In the genomic region with DNA sequence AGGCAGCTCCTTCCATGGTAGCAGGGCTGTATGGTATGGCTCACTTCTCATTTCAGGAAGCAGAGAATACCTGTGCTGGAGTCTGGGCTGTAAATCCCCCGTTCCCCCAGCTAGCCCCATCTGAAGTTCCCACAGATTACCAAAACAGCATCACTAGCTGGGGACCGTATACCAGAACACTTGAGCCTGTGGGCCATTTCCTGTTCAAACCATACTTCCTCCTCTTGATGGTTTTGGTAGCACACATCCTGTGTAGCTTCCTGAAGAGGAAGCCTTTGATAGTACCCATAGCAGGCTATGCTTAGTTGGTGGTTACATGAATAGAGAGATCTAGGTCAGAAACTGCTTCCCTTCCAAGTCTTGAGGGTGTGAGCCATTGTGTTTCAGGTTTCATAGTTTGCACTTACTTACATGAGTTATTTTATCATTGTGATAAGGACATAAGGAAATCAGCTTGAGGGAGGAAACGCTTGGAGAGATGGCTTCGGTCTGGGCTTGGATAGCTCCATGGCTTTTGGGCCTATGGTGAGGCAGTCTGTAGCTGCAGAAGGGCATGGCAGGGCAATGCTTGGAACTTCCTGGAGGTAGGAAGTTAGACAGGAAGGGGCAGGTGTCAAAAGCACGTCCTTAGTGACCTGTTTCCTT, we compare ENCODE assay signal across 9 mouse cellular contexts. TPM values are rescaled to one million over a fixed set of nuclear protein-coding genes. Genes with fewer than 3 reads are reported as not detected.
DNase-seq lines count a peak whose midpoint lies in the region; ATAC-seq and TF ChIP-seq lines count a peak whose summit lies in the region.
"Had no signal": no experiment of that assay in that cellular context is flagged by ENCODE, and none has a peak within 500 bp of the region (broad histone marks: within the 10 kb centered on the region; RNA-seq: fewer than 3 reads in every experiment).

No protein-coding gene starts in this region.

- H3K36me3 ChIP-seq in lung, postnatal 0 days (ENCODE audit: insufficient read depth, low read length) = no peaks in the 10 kb centered on the region
- no peaks in the 10 kb centered on the region for H3K36me3 ChIP-seq in liver, embryonic 14.5 days (replicated peaks; ENCODE audit: control insufficient read depth, insufficient read depth, low read depth)
- no peaks in the 10 kb centered on the region for H3K36me3 ChIP-seq in thymus, adult 2 months (ENCODE audit: control insufficient read depth, insufficient read depth, low read length)

- TF ChIP-seq CTCF in lung, postnatal 0 days (IDR thresholded peaks at IDR 0.05) = no peak
- TF ChIP-seq CTCF in liver, embryonic 14.5 days (IDR thresholded peaks at IDR 0.05; ENCODE audit: low read depth) = no peak
- TF ChIP-seq CTCF in thymus, adult 2 months (IDR thresholded peaks at IDR 0.05; ENCODE audit: borderline replicate concordance, control insufficient read depth, extremely low read depth, insufficient read depth, low read length, poor library complexity) = no peak

- no peak for TF ChIP-seq POLR2A in thymus, adult 2 months (IDR thresholded peaks at IDR 0.05; ENCODE audit: control insufficient read depth, extremely low read depth, insufficient read depth, low read length, poor library complexity)

- intact Hi-C loops in left cerebral cortex, postnatal 36 days (cut with DNase I) = no loop called here

- peaks cover 2% of the 10 kb centered on the region; the same call in 1 of the 2 replicates for H3K4me1 ChIP-seq in lung, postnatal 0 days (ENCODE audit: insufficient read depth, low read depth, low read length)
- H3K4me1 ChIP-seq in liver, embryonic 14.5 days (replicated peaks; ENCODE audit: control insufficient read depth in 2 of 2, insufficient read depth in 2 of 2, low read length in 1 of 2) = peaks cover under 1 to 13% of the 10 kb centered on the region in 2 experiments
- H3K4me1 ChIP-seq in thymus, adult 2 months (replicated peaks; ENCODE audit: control insufficient read depth, insufficient read depth, low read length) = peaks cover 39% of the 10 kb centered on the region

- WGBS in lung, postnatal 0 days = 56% methylated on average over 5 of the region's 5 CpGs
- WGBS in liver, embryonic 14.5 days (ENCODE audit: insufficient replicate concordance) = 28% methylated on average over 5 of the region's 5 CpGs
- WGBS in thymus, adult 2 months = 6% methylated on average over 5 of the region's 5 CpGs

- H3K27me3 ChIP-seq in lung, postnatal 0 days (replicated peaks; ENCODE audit: insufficient read depth, low read length) = no peaks in the 10 kb centered on the region
- no peaks in the 10 kb centered on the region for H3K27me3 ChIP-seq in liver, embryonic 14.5 days (ENCODE audit: control insufficient read depth, insufficient read depth, low read length)
- H3K27me3 ChIP-seq in thymus, adult 2 months (ENCODE audit: control insufficient read depth, insufficient read depth, low read length) = no peaks in the 10 kb centered on the region

- H3K9ac ChIP-seq in lung, postnatal 0 days (replicated peaks; ENCODE audit: low read depth) = no peak overlapping the region
- H3K9ac ChIP-seq in liver, embryonic 14.5 days (replicated peaks) = no peak overlapping the region

- H3K27ac ChIP-seq in lung, postnatal 0 days (ENCODE audit: low read length) = no peak overlapping the region
- H3K27ac ChIP-seq in liver, embryonic 14.5 days = no peak overlapping the region
- H3K27ac ChIP-seq in thymus, adult 2 months (ENCODE audit: control insufficient read depth, insufficient read depth, low read length) = peak overlapping the region; percentile 97

- ATAC-seq in lung, postnatal 0 days = peak; percentile 74
- ATAC-seq in liver, embryonic 14.5 days (ENCODE audit: insufficient read depth) = peak; percentile 37; the same call in 1 of the 2 replicates

- peak; percentile 63; the same call in 1 of the 2 replicates for TF ChIP-seq EP300 in lung, postnatal 0 days (IDR thresholded peaks at IDR 0.05)
- TF ChIP-seq EP300 in liver, embryonic 14.5 days (IDR thresholded peaks at IDR 0.05; ENCODE audit: low read depth) = no peak

- no peak overlapping the region for H3K4me3 ChIP-seq in lung, postnatal 0 days (ENCODE audit: low read depth, low read length)
- H3K4me3 ChIP-seq in liver, embryonic 14.5 days (ENCODE audit: insufficient read depth in 1 of 2, low read depth in 2 of 2, low read length in 2 of 2) = no peak overlapping the region
- peak overlapping the region; percentile 15; the same call in 1 of the 2 replicates for H3K4me3 ChIP-seq in thymus, adult 2 months (ENCODE audit: control insufficient read depth, insufficient read depth, low read length)

- no peaks in the 10 kb centered on the region for H3K9me3 ChIP-seq in lung, postnatal 0 days (ENCODE audit: low read length)
- no peaks in the 10 kb centered on the region for H3K9me3 ChIP-seq in liver, embryonic 14.5 days (ENCODE audit: control insufficient read depth, low read length)

- peak; percentile 62 for DNase-seq in lung, postnatal 0 days (ENCODE audit: low spot score)
- DNase-seq in lung, postnatal 4 days = no peak
- peak; percentile 37 for DNase-seq in c-Kit-positive CD71-negative TER-119-negative erythroid progenitor cells, embryonic 14.5 days (ENCODE audit: low read depth)
- no peak for DNase-seq in liver, embryonic 14.5 days (ENCODE audit: low read depth in 3 of 3, low spot score in 3 of 3)
- peak; percentile 68 for DNase-seq in thymus, adult 2 months
- DNase-seq in adipocyte (ENCODE audit: low spot score) = no peak
- no peak for DNase-seq in left cerebral cortex, postnatal 36 days (ENCODE audit: low spot score in 2 of 2)
- DNase-seq in left cerebral cortex, adult 9 months (ENCODE audit: low spot score in 2 of 2) = no peak
- DNase-seq: adrenal gland, adult 2 months had no signal

- no peak overlapping the region for H3K4me2 ChIP-seq in lung, postnatal 0 days (replicated peaks; ENCODE audit: low read depth, low read length)
- H3K4me2 ChIP-seq in liver, embryonic 14.5 days (ENCODE audit: low read depth) = no peak overlapping the region

RNA-seq across cellular contexts. Expression of a gene that starts 7.4 kb away (rescaled TPM):
- 19.8 and 22.4 TPM in 2 replicates for polyA plus RNA-seq in lung, postnatal 0 days (2015; fragmentation: Nextera tagmentation; extraction: Ambion mirVana)
- polyA plus RNA-seq in liver, embryonic 14.5 days (2012; rRNA removed) = 15.3 and 19.4 TPM in 2 replicates
- polyA plus RNA-seq in liver, embryonic 14.5 days (2014; fragmentation: Nextera tagmentation; extraction: Ambion mirVana) = 3.8 and 4.6 TPM in 2 replicates
- 479 and 508 TPM in 2 replicates for polyA plus RNA-seq in thymus, adult 2 months (2012; rRNA removed)
- total RNA-seq in left cerebral cortex, postnatal 36 days (2021) = 100 to 1,000 TPM; 197 to 205 TPM

RNA-seq across cellular contexts. Expression of a gene that starts 42.4 kb away (rescaled TPM):
- polyA plus RNA-seq in lung, postnatal 0 days (2015; fragmentation: Nextera tagmentation; extraction: Ambion mirVana) = 14.6 and 16.0 TPM in 2 replicates
- 157 and 235 TPM in 2 replicates for polyA plus RNA-seq in liver, embryonic 14.5 days (2012; rRNA removed)
- polyA plus RNA-seq in liver, embryonic 14.5 days (2014; fragmentation: Nextera tagmentation; extraction: Ambion mirVana) = 388 and 433 TPM in 2 replicates
- polyA plus RNA-seq in thymus, adult 2 months (2012; rRNA removed) = 11.7 and 14.2 TPM in 2 replicates
- 10 to 100 TPM; 78.8 to 81.9 TPM for total RNA-seq in left cerebral cortex, postnatal 36 days (2021)

Comparison
In these comparisons a context has a peak if more than half of its experiments do, and no peak if none do; other contexts are left out.
1. DNase-seq: peak in lung, postnatal 0 days (single experiment), c-Kit-positive CD71-negative TER-119-negative erythroid progenitor cells, embryonic 14.5 days (single experiment) and thymus, adult 2 months (single experiment); none in lung, postnatal 4 days (0 of 2), liver, embryonic 14.5 days (0 of 3), adipocyte (single experiment), left cerebral cortex, postnatal 36 days (0 of 2) and left cerebral cortex, adult 9 months (0 of 2).
2. RNA of a gene that starts 7.4 kb away (polyA plus RNA-seq): 479 to 508 TPM in thymus, adult 2 months; 19.8 to 22.4 TPM in lung, postnatal 0 days and 3.8 to 19.4 TPM in liver, embryonic 14.5 days; every median in the first group is over 10 times any median in the second.